Mouse (Mus musculus) testis, adult 2 months (tissue): ENCODE results near the gene Rxrg.

Experiments used
- CTCF ChIP-seq: fragments of 200-500 bp; IDR thresholded peaks from 2 replicates; pipeline ENCODE4 v1.5.1; 2012; ENCODE audit warnings: low read depth, mild to moderate bottlenecking, inconsistent platforms, low read length, moderate library complexity; ENCODE audit not compliant: control insufficient read depth, insufficient read depth, insufficient replicate concordance
- POLR2A ChIP-seq: fragments of 200-500 bp; IDR thresholded peaks from 2 replicates; pipeline ENCODE4 v1.6.1; 2012; ENCODE audit warnings: low read depth, mild to moderate bottlenecking, inconsistent platforms, low read length, moderate library complexity; ENCODE audit not compliant: control insufficient read depth

- no peak for TF ChIP-seq POLR2A
- no peak for TF ChIP-seq CTCF
Measured at GRCm38 (mm10) chr1:167672433-167672987, 74.3 kb downstream of the Rxrg start.
